Mouse (Mus musculus): ENCODE results near the gene Lgr5. TPM values are rescaled to one million over a fixed set of nuclear protein-coding genes. Genes with fewer than 3 reads are reported as not detected.

The Lgr5 gene
- total and polyA plus RNA-seq, 2 experiments, result 3.4 to 3.6 TPM

DNA sequence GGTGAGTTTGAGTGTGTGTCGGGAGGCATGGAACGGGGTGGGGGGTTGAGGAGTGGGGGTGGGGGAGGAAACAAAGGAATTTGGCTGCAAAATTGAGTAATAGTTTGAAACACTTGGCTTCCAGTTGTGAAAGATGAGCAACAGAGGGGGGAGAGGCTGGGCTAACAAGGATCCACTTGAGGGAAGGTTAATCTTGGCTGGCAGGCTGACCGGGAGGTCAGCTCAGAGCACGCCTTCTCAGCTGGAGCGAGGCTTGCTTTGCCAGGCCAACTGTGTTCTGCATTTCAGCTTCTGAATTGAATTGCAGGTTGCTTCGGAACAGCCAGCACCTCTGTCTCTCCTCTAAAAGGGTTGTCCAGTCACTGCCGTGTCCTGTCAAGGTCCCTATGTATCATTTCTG lies 8.1 kb downstream of the Lgr5 start:
- Histone ChIP-seq H3K4me3 (ENCODE audit: insufficient read depth, low read depth, low read length) (no peak overlapping the region), H3K36me3 (ENCODE audit: control insufficient read depth, insufficient read depth, low read length) (no peaks in the 10 kb centered on the region), H3K4me1 (ENCODE audit: control insufficient read depth, insufficient read depth, low read length) (peaks cover 6% of the 10 kb centered on the region; the same call in 1 of the 2 replicates), H3K27me3 (ENCODE audit: control insufficient read depth, insufficient read depth, low read length) (no peaks in the 10 kb centered on the region; the same call in 1 of the 2 replicates), H3K79me2 (ENCODE audit: control insufficient read depth, insufficient read depth, low read length) (no peaks in the 10 kb centered on the region; the same call in 1 of the 2 replicates), H3K27ac (replicated peaks; ENCODE audit: insufficient read depth, low read depth, low read length) (no peak overlapping the region), H3K9ac (ENCODE audit: low read depth, low read length) (no peak overlapping the region)
- peak; percentile 68 for DNase-seq (ENCODE audit: extremely low read depth, low read depth, low spot score)
- WGBS, result 35% methylated on average over 7 of the region's 7 CpGs
- TF ChIP-seq CTCF (IDR thresholded peaks at IDR 0.05; ENCODE audit: low read depth, low read length) (no peak), POLR2A (IDR thresholded peaks at IDR 0.05; ENCODE audit: extremely low read depth, insufficient read depth, low read length) (no peak)

GRCm38 (mm10) chr10:115579076-115579475 lies 8.5 kb downstream of the Lgr5 start:
- WGBS, result 89% methylated on average over 7 of the region's 7 CpGs
- TF ChIP-seq CTCF (IDR thresholded peaks at IDR 0.05; ENCODE audit: low read depth, low read length) (no peak), POLR2A (IDR thresholded peaks at IDR 0.05; ENCODE audit: extremely low read depth, insufficient read depth, low read length) (no peak)
- H3K27me3 ChIP-seq (ENCODE audit: control insufficient read depth, insufficient read depth, low read length), result no peaks in the 10 kb centered on the region; the same call in 1 of the 2 replicates

DNA sequence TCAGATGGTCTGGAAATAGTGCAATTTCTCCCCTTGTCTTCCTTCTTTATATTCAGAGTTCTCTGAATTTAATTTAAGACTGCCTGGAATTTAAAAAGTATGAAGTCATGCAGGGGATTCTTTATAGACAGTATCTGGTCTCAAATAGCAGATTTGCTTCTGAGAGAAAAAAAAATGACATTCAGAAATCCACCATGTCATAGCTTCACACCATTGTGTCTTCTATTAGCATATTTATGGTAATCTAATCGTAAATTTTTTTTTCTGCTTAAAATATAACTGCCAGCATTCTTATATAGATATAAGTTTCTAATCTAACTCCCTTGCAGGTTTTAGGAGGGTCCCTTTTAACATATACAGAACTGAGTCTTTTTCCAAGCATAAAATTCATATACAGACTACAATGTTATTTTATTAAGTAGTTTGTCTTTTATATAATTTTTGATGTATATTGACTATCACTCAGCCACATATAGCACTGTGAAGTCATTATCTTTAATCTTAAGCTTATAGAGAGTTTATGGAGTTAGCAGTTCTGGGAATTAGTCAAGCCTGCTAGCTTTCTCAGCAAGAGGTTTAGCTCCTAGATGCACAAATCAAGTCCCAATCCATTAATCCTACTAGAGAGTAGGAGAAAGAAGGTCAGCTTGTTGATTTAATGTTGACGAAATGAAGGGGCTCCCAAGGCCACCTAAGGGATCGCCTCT lies 15.7 kb downstream of the Lgr5 start:
- Histone ChIP-seq H3K4me3 (ENCODE audit: insufficient read depth, low read depth, low read length) (no peak overlapping the region), H3K79me2 (ENCODE audit: control insufficient read depth, insufficient read depth, low read length) (no peaks in the 10 kb centered on the region), H3K27ac (replicated peaks; ENCODE audit: insufficient read depth, low read depth, low read length) (no peak overlapping the region), H3K4me1 (ENCODE audit: control insufficient read depth, insufficient read depth, low read length) (no peaks in the 10 kb centered on the region), H3K9ac (ENCODE audit: low read depth, low read length) (no peak overlapping the region), H3K27me3 (ENCODE audit: control insufficient read depth, insufficient read depth, low read length) (no peaks in the 10 kb centered on the region), H3K36me3 (ENCODE audit: control insufficient read depth, insufficient read depth, low read length) (no peaks in the 10 kb centered on the region)
- TF ChIP-seq CTCF (IDR thresholded peaks at IDR 0.05; ENCODE audit: low read depth, low read length), result no peak
- no peak for TF ChIP-seq POLR2A (IDR thresholded peaks at IDR 0.05; ENCODE audit: extremely low read depth, insufficient read depth, low read length)
- no peak for DNase-seq (ENCODE audit: extremely low read depth, low read depth, low spot score)
- 63% methylated on average over 3 of the region's 3 CpGs for WGBS

More at GRCm38 (mm10) chr10:115579076-115579475, 8.5 kb downstream of the Lgr5 start:
- Histone ChIP-seq H3K4me3 (ENCODE audit: insufficient read depth, low read depth, low read length) (no peak overlapping the region), H3K27ac (replicated peaks; ENCODE audit: insufficient read depth, low read depth, low read length) (no peak overlapping the region), H3K9ac (ENCODE audit: low read depth, low read length) (no peak overlapping the region), H3K36me3 (ENCODE audit: control insufficient read depth, insufficient read depth, low read length) (no peaks in the 10 kb centered on the region), H3K4me1 (ENCODE audit: control insufficient read depth, insufficient read depth, low read length) (peaks cover 6% of the 10 kb centered on the region; the same call in 1 of the 2 replicates), H3K79me2 (ENCODE audit: control insufficient read depth, insufficient read depth, low read length) (no peaks in the 10 kb centered on the region; the same call in 1 of the 2 replicates)
- DNase-seq (ENCODE audit: extremely low read depth, low read depth, low spot score), result no peak

DNA sequence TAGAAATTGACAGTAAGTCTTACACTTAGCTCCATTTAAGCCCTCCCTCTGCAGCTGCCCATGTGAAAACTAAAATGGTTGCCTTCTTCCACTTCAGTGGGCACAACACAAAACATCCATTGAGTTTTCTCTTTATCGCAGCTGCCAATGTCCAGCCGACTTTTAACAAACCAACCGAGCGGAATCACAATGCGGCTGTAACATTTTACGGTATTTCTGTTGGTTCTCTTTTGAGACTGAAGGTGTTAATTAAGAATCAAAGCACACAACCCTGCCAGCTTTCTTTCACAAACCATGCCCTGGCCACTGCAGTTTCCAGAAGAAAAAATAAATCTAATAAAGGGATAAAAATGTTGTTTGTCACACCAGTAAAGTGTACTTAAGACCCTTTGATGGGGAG lies 16.3 kb downstream of the Lgr5 start:
- H3K4me1 ChIP-seq (ENCODE audit: control insufficient read depth, insufficient read depth, low read length), result no peaks in the 10 kb centered on the region
- no peak overlapping the region for H3K4me3 ChIP-seq (ENCODE audit: insufficient read depth, low read depth, low read length)
- no peak for DNase-seq (ENCODE audit: extremely low read depth, low read depth, low spot score)
- 94% methylated on average over 6 of the region's 6 CpGs for WGBS
- H3K36me3 ChIP-seq (ENCODE audit: control insufficient read depth, insufficient read depth, low read length), result no peaks in the 10 kb centered on the region
- no peaks in the 10 kb centered on the region for H3K27me3 ChIP-seq (ENCODE audit: control insufficient read depth, insufficient read depth, low read length)
- no peak overlapping the region for H3K9ac ChIP-seq (ENCODE audit: low read depth, low read length)
- H3K79me2 ChIP-seq (ENCODE audit: control insufficient read depth, insufficient read depth, low read length), result no peaks in the 10 kb centered on the region
- no peak for TF ChIP-seq POLR2A (IDR thresholded peaks at IDR 0.05; ENCODE audit: extremely low read depth, insufficient read depth, low read length)
- TF ChIP-seq CTCF (IDR thresholded peaks at IDR 0.05; ENCODE audit: low read depth, low read length), result no peak
- H3K27ac ChIP-seq (replicated peaks; ENCODE audit: insufficient read depth, low read depth, low read length), result no peak overlapping the region

DNA sequence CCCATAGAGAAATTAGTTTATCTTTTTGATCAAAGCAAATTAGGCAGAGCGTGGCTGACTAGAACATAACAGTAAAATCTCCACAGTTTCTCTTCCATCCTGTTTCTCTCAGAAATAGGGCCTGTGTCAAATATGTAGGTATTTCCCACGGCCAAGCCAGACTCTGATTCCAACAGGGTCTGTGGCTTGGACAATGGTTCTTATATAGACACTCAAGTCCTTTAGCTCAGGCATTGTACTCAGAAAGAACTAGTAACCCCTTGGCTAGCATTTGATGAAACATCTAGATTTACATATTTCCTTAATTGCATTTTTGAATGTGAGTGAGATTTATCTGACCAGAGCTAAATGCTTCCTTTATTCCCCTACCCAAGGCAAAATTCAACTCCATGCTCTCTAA lies 17.0 kb downstream of the Lgr5 start:
- Histone ChIP-seq H3K27ac (replicated peaks; ENCODE audit: insufficient read depth, low read depth, low read length) (no peak overlapping the region), H3K79me2 (ENCODE audit: control insufficient read depth, insufficient read depth, low read length) (no peaks in the 10 kb centered on the region), H3K4me1 (ENCODE audit: control insufficient read depth, insufficient read depth, low read length) (no peaks in the 10 kb centered on the region), H3K9ac (ENCODE audit: low read depth, low read length) (no peak overlapping the region), H3K27me3 (ENCODE audit: control insufficient read depth, insufficient read depth, low read length) (no peaks in the 10 kb centered on the region), H3K4me3 (ENCODE audit: insufficient read depth, low read depth, low read length) (no peak overlapping the region), H3K36me3 (ENCODE audit: control insufficient read depth, insufficient read depth, low read length) (no peaks in the 10 kb centered on the region)
- no peak for DNase-seq (ENCODE audit: extremely low read depth, low read depth, low spot score)
- 85% methylated on average over 2 of the region's 2 CpGs for WGBS
- TF ChIP-seq POLR2A (IDR thresholded peaks at IDR 0.05; ENCODE audit: extremely low read depth, insufficient read depth, low read length) (no peak), CTCF (IDR thresholded peaks at IDR 0.05; ENCODE audit: low read depth, low read length) (no peak)

Data from liver, adult 2 months (tissue).